Mouse (Mus musculus): ENCODE measurements around the gene Scn4a. TPM values are rescaled to one million over a fixed set of nuclear protein-coding genes. Genes with fewer than 3 reads are reported as not detected.

Scn4a gene
- polyA plus RNA-seq (2017; shearing (Covaris generic)), result not detected

GRCm38 (mm10) chr11:106353188-106353587, at the start of gene Scn4a:
TSS of gene Scn4a (minus strand) at chr11:106353288.

GRCm38 (mm10) chr11:106387791-106388216, 34.7 kb upstream of the Scn4a start, which contains the start of gene Icam2:
TSS of gene Icam2 (minus strand) at chr11:106388075.

GRCm38 (mm10) chr11:106365366-106365765, 12.3 kb upstream of the Scn4a start, which contains the start of gene Prr29:
TSS of gene Prr29 (plus strand) at chr11:106365472.

GRCm38 (mm10) chr11:106314333-106314812, 38.7 kb downstream of the Scn4a start, which contains the start of gene Cd79b:
TSS of gene Cd79b (minus strand) at chr11:106314762.

GRCm38 (mm10) chr11:106301765-106302164, 51.3 kb downstream of the Scn4a start, which contains the start of gene Gh:
TSS of gene Gh (minus strand) at chr11:106301865.

GRCm38 (mm10) chr11:106276454-106276853, 76.6 kb downstream of the Scn4a start, which contains the start of gene Tcam1:
TSS of gene Tcam1 (plus strand) at chr11:106276672.

GRCm38 (mm10) chr11:106272644-106273310, 80.3 kb downstream of the Scn4a start, which contains the start of gene Smarcd2:
TSS of gene Smarcd2 (minus strand) at chr11:106272972.

Other genes with a start within 250 kb of the Scn4a start
- gene Gm10840, start 192.4 kb downstream of the Scn4a start, polyA plus RNA-seq (2017; shearing (Covaris generic)), result 1.4 TPM
- gene Limd2, start 192.4 kb downstream of the Scn4a start, polyA plus RNA-seq (2017; shearing (Covaris generic)), result 784 TPM
- 42.8 TPM for gene Strada, start 151.1 kb downstream of the Scn4a start, polyA plus RNA-seq (2017; shearing (Covaris generic))
- 129 TPM for gene Ccdc47, start 136.9 kb downstream of the Scn4a start, polyA plus RNA-seq (2017; shearing (Covaris generic))
- gene Ddx42, start 136.4 kb downstream of the Scn4a start, polyA plus RNA-seq (2017; shearing (Covaris generic)), result 67.6 TPM
- gene Ftsj3, start 97.2 kb downstream of the Scn4a start, polyA plus RNA-seq (2017; shearing (Covaris generic)), result 86.8 TPM
- gene Psmc5, start 97.1 kb downstream of the Scn4a start, polyA plus RNA-seq (2017; shearing (Covaris generic)), result 202 TPM
- 9.2 TPM for gene Smarcd2, start 80.3 kb downstream of the Scn4a start, polyA plus RNA-seq (2017; shearing (Covaris generic))
- 0.17 TPM for gene Tcam1, start 76.6 kb downstream of the Scn4a start, polyA plus RNA-seq (2017; shearing (Covaris generic))
- not detected for gene Gh, start 51.4 kb downstream of the Scn4a start, polyA plus RNA-seq (2017; shearing (Covaris generic))
- 40.6 TPM for gene Cd79b, start 38.5 kb downstream of the Scn4a start, polyA plus RNA-seq (2017; shearing (Covaris generic))
- gene Prr29, start 12.2 kb upstream of the Scn4a start, polyA plus RNA-seq (2017; shearing (Covaris generic)), result 0.36 TPM
- 126 TPM for gene Icam2, start 34.8 kb upstream of the Scn4a start, polyA plus RNA-seq (2017; shearing (Covaris generic))
- 1.4 TPM for gene Ern1, start 134.6 kb upstream of the Scn4a start, polyA plus RNA-seq (2017; shearing (Covaris generic))

Data from CD4-positive, CD25-positive, alpha-beta regulatory T cell, adult 9 weeks (primary cell).